Mouse (Mus musculus) spleen, postnatal 14 days (tissue): ENCODE measurements around the gene Gne.

Experiments used
- DNase-seq, 2 experiments: peaks; one replicate each; pipeline ENCODE4 v3.0.0; 2021 to 2022; ENCODE audit warnings: low spot score in 2 of 2

Gne gene

GRCm38 (mm10) chr4:44024241-44024640, 59.7 kb downstream of the Gne start:
- no peak for DNase-seq

DNA sequence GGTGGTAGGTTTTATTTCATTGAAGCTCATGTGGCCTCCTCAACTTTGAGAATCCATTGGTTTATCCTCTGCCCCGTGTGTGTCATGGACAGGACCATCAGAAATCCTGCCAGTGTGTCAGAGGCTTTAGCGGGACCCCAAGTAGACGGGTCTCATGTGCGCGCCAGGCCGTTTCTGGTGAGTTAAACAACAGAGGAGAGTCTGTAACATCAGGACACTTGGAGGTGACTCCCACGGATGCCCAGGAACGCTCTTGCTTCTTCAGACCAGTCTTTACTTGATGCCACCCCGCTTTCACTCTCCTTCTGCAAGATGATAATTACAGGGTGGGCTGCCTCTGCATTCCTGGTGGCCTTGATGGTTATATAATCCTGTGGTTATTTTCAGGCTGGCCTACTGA, 60.3 kb downstream of the Gne start:
- no peak for DNase-seq

- DNase-seq: no peak
Observed at GRCm38 (mm10) chr4:44022766-44023165, 61.2 kb downstream of the Gne start.

- DNase-seq: no peak
Observed at GRCm38 (mm10) chr4:44022323-44022722, 61.7 kb downstream of the Gne start.

GRCm38 (mm10) chr4:44016791-44017190, 67.2 kb downstream of the Gne start:
- DNase-seq: no peak

GRCm38 (mm10) chr4:44016071-44016470, 67.9 kb downstream of the Gne start:
- DNase-seq: no peak

GRCm38 (mm10) chr4:44013391-44014070, 70.4 kb downstream of the Gne start:
- DNase-seq: no peak

DNA sequence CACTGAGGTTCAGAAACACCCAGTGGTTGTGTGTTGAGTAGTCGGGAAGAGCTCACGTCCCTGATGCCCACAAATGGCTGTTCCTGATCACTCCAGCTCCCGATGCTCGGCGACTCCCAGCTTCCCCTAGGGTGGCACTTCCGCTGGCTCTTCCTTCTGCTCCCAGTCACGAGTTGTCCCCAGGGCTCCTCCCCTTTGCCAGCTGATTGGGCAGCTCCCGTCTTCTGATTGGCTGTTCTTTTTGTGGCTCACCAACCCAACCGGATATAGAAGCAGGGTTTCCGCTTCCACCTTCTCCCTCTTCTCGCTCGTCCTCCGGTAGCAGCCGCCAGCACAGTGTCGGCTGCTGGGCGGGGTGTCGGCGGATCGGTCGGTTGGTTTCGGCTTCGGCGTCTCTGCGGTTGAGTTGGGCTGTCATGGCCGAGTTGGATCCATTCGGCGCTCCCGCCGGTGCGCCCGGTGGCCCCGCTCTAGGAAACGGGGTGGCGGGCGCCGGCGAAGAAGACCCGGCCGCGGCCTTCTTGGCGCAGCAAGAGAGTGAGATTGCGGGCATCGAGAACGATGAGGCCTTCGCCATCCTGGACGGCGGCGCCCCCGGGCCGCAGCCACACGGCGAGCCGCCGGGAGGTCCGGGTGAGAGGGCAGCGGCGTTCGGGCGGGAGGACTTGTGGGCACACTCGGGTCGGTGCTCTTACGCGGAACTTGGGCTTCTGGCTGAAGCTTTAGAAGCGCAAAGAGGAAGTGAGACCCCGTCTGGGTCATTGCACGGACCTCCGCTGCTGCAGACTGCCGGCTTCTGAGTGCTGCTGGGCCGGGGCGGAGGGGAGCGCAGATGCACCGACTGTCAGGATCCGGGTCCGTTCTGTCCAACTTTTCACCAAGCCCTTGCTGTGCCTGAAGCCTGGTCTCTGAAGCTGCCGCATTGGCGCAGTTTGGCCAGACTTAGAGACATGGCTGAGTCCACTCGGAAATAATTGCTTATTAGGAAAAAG, 71.3 kb downstream of the Gne start:
- peak; percentile 79 to 80 for DNase-seq

- DNase-seq: no peak
Observed at GRCm38 (mm10) chr4:44011799-44012198, 72.2 kb downstream of the Gne start.

DNA sequence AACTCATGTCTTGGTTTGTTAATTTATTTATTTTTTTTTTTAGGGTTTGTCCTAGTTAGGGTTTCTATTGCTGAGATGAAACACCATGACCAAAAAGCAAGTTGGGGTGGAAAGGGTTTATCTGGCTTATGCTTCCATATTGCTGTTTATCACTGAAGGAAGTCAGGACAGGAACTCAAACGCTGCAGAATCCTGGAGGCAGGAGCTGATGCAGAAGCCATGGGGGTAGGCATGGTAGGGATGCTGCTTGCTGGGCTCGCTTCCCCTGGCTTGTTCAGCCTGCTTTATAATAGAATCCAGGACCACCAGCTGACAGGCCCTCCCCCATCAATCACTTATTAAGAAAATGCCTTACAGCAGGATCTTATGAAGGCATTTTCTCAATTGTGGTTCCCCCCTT, 73.1 kb downstream of the Gne start:
- DNase-seq: no peak

GRCm38 (mm10) chr4:44010176-44010575, 73.8 kb downstream of the Gne start:
- no peak for DNase-seq

- no peak for DNase-seq
Observed at GRCm38 (mm10) chr4:44004623-44005409, 79.2 kb downstream of the Gne start.

GRCm38 (mm10) chr4:44004126-44004525, 79.9 kb downstream of the Gne start, which contains the start of gene Clta:
Clta (plus strand) TSS chr4:44004452.
- no peak for DNase-seq

- no peak for DNase-seq
Observed at GRCm38 (mm10) chr4:44003622-44004021, 80.4 kb downstream of the Gne start.

GRCm38 (mm10) chr4:43994342-43994741, 89.6 kb downstream of the Gne start:
- no peak for DNase-seq

DNA sequence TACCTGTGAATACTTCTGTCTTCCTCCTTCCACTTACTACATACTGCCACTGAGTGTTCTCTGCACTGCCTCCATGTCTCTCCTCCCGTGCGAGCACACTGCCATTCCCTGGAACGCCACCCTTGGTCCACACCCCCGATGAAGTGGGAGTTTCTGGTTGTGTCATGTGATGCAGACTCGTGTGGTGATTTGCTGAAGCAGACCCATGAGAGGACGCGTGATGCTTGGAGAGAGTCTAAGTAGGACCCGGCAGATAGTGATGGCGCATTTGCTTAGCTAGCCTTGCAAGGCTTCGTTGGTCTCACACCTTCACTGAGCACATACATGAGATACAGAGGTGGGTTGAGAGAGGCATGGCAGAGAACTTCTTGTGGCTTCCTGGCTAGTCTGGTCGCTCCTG, 90.9 kb downstream of the Gne start:
- no peak for DNase-seq

GRCm38 (mm10) chr4:43988976-43989375, 95.0 kb downstream of the Gne start:
- no peak for DNase-seq

DNA sequence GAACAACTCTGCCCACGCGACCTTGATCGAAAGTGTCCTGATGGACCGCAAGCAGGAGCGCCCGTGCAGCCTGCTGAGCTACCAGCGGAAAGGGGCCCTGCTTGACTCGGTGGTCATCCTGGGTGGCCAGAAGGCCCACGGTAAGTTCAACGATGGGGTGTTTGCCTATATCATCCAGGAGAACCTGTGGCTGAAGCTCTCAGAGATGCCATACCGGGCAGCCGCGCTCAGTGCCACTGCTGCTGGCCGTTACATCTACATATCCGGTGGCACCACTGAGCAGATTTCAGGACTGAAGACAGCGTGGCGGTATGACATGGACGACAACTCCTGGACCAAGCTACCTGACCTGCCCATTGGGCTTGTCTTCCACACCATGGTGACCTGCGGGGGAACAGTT, 99.7 kb downstream of the Gne start:
- no peak for DNase-seq
